Mouse (Mus musculus): ENCODE results near the gene Clns1a. TPM values are rescaled to one million over a fixed set of nuclear protein-coding genes. Genes with fewer than 3 reads are reported as not detected.

The Clns1a gene
- 262 and 299 TPM in 2 replicates for polyA plus RNA-seq (2016; fragmentation: Nextera tagmentation; extraction: Ambion mirVana)

DNA sequence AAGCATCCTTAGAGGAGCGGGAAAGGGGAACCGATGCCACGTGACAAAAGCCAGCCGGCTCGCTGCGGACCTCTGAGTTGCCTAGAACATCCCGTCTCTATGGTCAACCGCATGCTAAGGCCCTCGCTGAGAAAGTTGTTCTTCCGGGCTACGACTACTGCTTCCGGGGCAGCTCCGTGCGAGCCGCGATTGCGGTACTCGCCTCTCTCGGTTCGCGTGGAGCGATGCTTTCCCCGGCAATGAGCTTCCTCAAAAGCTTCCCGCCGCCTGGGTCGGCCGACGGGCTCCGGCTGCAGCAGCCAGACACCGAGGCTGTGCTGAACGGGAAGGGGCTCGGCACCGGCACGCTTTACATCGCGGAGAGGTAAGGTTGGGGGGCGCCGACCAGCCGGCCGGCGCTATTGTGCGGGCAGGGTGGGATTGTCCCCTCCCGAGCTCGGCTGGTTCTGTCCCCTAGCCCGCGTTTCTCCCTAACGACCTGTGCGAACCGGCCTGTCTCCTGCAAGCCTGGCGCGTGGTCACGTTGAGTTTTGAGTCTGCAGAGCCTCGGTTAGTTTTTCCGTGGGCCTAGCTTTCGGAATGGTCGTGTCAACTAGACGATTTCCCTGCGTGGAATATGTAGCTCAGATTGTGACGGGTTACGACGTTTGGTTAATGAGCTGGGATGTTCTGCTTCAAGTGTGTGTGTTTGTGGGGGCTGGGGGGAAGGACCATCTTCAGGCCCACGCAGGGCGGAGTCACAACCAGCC lies at the start of gene Clns1a:
Gene Clns1a (plus strand): TSS at position 129 of the 749 bp plus-strand sequence.
- Histone ChIP-seq H3K27ac (replicated peaks) (peak within 1 kb of the TSS; percentile 93), H3K4me3 (peak within 1 kb of the TSS; percentile 93), H3K36me3 (peaks cover 33% of the 10 kb centered on the region), H3K9me3 (replicated peaks) (peaks cover 13% of the 10 kb centered on the region; the same call in 1 of the 2 replicates), H3K27me3 (ENCODE audit: low read depth, poor library complexity, severe bottlenecking) (no peaks in the 10 kb centered on the region), H3K4me1 (peaks cover 18% of the 10 kb centered on the region)
- DNase-seq (ENCODE audit: low spot score) = peak; percentile 91
- WGBS = under 1% methylated on average over 63 of the region's 63 CpGs

DNA sequence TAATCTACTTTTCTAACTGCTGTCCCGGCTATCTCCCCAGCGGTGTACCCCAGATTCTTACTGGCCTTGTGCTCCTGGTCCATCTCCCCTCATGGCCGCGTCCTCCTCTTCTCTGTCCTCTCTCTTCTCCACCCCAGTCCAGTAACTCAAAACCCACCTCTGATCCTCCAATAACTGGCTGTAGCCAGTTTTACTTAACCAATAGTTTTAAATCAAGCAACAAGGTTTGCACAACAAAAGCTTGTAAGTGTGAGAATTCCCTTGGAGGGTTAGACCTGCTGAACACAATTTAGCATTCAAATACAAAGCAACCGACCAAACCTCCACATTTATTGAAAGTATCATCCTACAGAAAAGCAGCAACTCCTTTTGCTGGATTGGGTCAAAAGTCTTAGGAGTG lies 48.8 kb upstream of the Clns1a start:
- Histone ChIP-seq H3K36me3 (peaks cover 8% of the 10 kb centered on the region; the same call in 1 of the 2 replicates), H3K4me3 (no peak overlapping the region), H3K27me3 (ENCODE audit: low read depth, poor library complexity, severe bottlenecking) (no peaks in the 10 kb centered on the region), H3K27ac (replicated peaks) (no peak overlapping the region), H3K4me1 (no peaks in the 10 kb centered on the region), H3K9me3 (replicated peaks) (no peaks in the 10 kb centered on the region)
- DNase-seq (ENCODE audit: low spot score) = no peak
- WGBS = 91% methylated on average over 5 of the region's 5 CpGs

DNA sequence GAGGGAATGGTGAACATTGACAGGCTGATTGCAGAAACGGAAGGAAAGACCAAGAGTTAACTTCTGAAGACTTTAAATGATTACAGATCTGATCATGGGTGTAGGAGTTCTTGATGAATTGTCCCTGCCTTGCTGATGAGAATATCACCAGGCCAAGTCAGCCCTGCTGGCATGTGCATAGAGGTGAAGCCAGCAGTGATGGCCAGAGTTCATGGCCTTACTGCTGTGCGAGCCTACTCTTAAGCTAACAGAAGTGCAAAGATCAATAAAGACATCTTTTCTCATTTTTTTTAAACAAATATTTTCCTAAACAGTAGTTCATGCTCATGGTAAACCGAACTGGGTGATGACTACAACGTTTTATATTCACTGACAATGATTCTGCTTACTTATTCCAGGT lies 45.7 kb upstream of the Clns1a start:
- DNase-seq (ENCODE audit: low spot score) = no peak
- Histone ChIP-seq H3K4me3 (no peak overlapping the region), H3K9me3 (replicated peaks) (no peaks in the 10 kb centered on the region), H3K27me3 (ENCODE audit: low read depth, poor library complexity, severe bottlenecking) (no peaks in the 10 kb centered on the region), H3K4me1 (no peaks in the 10 kb centered on the region), H3K36me3 (peaks cover 32% of the 10 kb centered on the region), H3K27ac (replicated peaks) (no peak overlapping the region)
- WGBS = 95% methylated on average over 4 of the region's 4 CpGs

DNA sequence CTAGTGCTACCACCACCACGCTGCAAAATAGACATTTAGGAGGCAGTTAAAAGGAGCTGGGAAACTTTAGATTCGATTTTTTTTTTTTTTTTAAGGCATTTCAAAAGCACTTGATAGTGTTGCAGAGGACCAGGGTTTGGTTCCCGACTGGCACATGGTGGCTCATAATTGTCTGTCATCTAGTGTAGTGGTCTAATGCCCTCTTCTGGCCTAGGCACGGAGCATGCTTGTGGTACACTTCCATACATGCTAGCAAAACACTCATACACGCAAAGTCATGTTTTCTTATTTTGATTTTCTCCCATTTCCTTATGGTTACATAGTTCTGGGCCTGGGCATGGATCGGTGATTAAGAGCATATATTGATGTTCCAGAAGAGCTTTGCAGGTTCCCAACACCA lies 40.3 kb upstream of the Clns1a start:
- no peaks in the 10 kb centered on the region for H3K27me3 ChIP-seq (ENCODE audit: low read depth, poor library complexity, severe bottlenecking)
- no peak for DNase-seq (ENCODE audit: low spot score)
- H3K4me3 ChIP-seq = no peak overlapping the region

DNA sequence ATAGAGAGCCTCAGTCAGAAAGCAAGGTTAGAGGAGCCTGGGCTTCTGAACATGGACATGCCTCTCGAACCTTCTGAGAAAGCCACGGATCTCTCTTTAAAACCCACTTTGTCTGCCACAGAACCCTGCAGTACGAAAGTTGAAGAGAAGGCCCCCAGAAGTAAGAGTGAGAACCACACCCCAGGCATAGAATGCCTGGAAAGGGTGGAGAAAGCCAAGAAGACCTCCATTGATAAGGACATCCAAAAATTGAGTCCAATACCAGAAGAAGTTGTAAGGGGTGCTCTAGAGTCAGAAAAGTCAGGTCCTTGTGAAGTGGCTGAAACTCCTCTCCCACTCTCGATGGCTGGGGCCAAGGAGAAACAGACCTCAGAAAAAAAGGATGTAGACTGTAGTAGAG lies 34.8 kb upstream of the Clns1a start:
- no peak overlapping the region for H3K27ac ChIP-seq (replicated peaks)
- no peaks in the 10 kb centered on the region for H3K9me3 ChIP-seq (replicated peaks)
- peaks cover 62% of the 10 kb centered on the region for H3K36me3 ChIP-seq
- H3K4me1 ChIP-seq = no peaks in the 10 kb centered on the region
- H3K27me3 ChIP-seq (ENCODE audit: low read depth, poor library complexity, severe bottlenecking) = no peaks in the 10 kb centered on the region
- 93% methylated on average over 4 of the region's 4 CpGs for WGBS
- DNase-seq (ENCODE audit: low spot score) = no peak
- H3K4me3 ChIP-seq = no peak overlapping the region

More for the DNA sequence above, 40.3 kb upstream of the Clns1a start:
- no peaks in the 10 kb centered on the region for H3K4me1 ChIP-seq
- H3K9me3 ChIP-seq (replicated peaks) = no peaks in the 10 kb centered on the region
- no peak overlapping the region for H3K27ac ChIP-seq (replicated peaks)
- peaks cover 42% of the 10 kb centered on the region for H3K36me3 ChIP-seq
- 87% methylated on average over 6 of the region's 6 CpGs for WGBS

DNA sequence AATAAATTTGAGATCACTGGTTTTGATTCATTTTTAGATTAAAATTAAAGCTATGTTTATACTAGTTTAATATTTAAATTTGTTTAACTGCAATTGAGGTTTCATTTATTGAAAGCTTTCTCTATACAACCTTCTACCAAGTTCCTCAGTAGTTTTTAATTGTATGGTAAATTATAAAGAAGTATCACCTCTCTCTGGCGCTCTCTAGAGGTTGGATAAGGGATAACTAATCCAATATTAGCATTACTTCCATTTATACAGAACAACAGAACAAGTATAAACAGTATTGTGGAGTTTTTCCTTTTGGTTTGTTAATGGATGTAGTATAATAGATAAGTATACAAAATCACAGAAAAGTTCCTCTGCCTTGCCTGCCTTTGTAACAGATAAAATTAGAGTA lies 17.2 kb upstream of the Clns1a start:
- H3K4me1 ChIP-seq = no peaks in the 10 kb centered on the region
- no peak overlapping the region for H3K27ac ChIP-seq (replicated peaks)
- H3K9me3 ChIP-seq (replicated peaks) = no peaks in the 10 kb centered on the region
- H3K36me3 ChIP-seq = peaks cover 98% of the 10 kb centered on the region
- 26% methylated on average over 1 of the region's 1 CpGs for WGBS
- no peaks in the 10 kb centered on the region for H3K27me3 ChIP-seq (ENCODE audit: low read depth, poor library complexity, severe bottlenecking)
- no peak for DNase-seq (ENCODE audit: low spot score)
- H3K4me3 ChIP-seq = no peak overlapping the region

DNA sequence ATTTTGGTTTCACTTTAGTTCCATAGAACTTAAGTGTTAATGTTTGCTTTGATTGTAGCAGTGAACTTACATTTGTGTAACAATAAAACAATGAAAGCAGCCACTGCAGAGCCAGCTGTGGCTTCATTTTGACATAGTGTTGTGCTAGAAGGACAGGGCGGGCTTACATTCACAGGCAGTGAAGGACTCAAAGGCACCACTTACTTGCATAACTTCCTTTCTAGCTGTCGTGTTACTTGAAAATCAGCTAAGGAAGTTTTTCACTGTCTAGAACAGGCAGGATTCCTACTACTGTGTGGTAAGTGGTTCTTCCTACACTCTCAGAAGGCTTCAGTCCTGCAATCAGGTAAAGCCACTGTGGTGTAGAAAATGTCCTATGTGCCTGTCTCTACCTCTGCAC lies 8.6 kb upstream of the Clns1a start:
- Histone ChIP-seq H3K9me3 (replicated peaks) (no peaks in the 10 kb centered on the region), H3K4me3 (no peak overlapping the region), H3K27ac (replicated peaks) (no peak overlapping the region), H3K4me1 (no peaks in the 10 kb centered on the region), H3K36me3 (peaks cover 54% of the 10 kb centered on the region), H3K27me3 (ENCODE audit: low read depth, poor library complexity, severe bottlenecking) (no peaks in the 10 kb centered on the region)
- 87% methylated on average over 2 of the region's 2 CpGs for WGBS
- no peak for DNase-seq (ENCODE audit: low spot score)

DNA sequence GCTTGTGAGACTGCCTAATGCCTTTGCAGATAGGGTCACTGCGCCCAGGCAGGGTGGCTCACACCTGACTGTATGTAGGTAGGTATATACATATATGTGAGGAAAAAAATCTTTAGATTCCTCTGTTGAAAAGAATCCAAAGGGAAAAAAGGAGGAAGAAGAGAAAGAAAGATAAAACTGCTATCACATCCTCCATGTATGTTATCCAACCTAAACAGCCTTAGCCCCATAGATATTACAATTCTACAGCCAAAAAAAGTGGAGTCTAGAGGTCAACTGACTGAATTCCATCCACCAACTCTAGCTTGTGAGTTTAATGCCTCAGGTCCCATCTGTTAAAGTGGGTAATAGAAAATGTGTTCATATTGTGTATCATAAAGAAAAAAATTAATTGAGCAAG lies 993 bp upstream of the Clns1a start:
- 90% methylated on average over 1 of the region's 1 CpGs for WGBS
- DNase-seq (ENCODE audit: low spot score) = no peak
- peaks cover 25% of the 10 kb centered on the region for H3K36me3 ChIP-seq
- peaks cover 18% of the 10 kb centered on the region for H3K4me1 ChIP-seq
- no peaks in the 10 kb centered on the region for H3K27me3 ChIP-seq (ENCODE audit: low read depth, poor library complexity, severe bottlenecking)
- H3K4me3 ChIP-seq = no peak overlapping the region
- H3K9me3 ChIP-seq (replicated peaks) = peaks cover 13% of the 10 kb centered on the region; the same call in 1 of the 2 replicates
- H3K27ac ChIP-seq (replicated peaks) = no peak overlapping the region; the same call in 1 of the 2 replicates

DNA sequence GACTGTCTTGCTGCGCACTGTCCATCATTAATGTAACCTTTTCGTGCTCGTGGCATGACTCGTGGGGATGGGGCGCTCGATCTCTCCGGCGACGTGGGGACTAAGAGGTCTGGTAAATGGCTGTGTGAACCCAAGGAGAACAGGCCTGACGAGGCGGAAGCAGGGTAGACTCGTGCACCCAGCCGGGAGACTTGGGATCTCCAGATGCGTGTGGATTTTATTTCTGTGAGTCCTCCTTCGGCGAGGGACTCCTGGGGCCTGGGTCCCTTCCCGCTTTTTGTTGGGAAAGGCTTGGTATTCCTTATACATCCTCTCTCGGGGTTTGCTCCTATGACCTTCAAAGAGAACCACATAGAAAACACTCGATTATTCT lies 315 bp upstream of the Clns1a start:
- 42% methylated on average over 19 of the region's 19 CpGs for WGBS
- Histone ChIP-seq H3K36me3 (peaks cover 29% of the 10 kb centered on the region), H3K4me3 (peak overlapping the region; percentile 93), H3K27me3 (ENCODE audit: low read depth, poor library complexity, severe bottlenecking) (no peaks in the 10 kb centered on the region), H3K4me1 (peaks cover 18% of the 10 kb centered on the region), H3K9me3 (replicated peaks) (peaks cover 13% of the 10 kb centered on the region; the same call in 1 of the 2 replicates), H3K27ac (replicated peaks) (peak overlapping the region; percentile 93)
- DNase-seq (ENCODE audit: low spot score) = no peak

DNA sequence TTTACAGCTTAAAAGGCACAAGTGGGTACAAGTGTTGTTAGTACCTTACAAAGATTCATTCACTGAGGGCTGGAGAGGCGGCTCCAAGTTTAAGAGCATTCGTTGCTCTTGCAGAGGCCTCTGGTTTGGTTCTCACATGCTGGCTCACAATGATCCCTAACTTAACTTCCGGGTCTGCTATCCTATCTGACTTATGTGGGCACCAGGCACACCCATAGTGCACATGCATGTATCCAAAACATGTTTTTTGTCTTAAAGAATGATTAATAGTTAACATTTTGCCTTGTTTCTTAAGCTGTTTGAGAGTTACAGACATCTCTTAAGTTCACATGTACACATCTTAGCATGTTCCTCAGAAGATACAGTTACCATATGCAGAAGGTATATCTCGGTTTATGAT lies 3.7 kb downstream of the Clns1a start:
- Histone ChIP-seq H3K36me3 (peaks cover 36% of the 10 kb centered on the region), H3K9me3 (replicated peaks) (peaks cover 13% of the 10 kb centered on the region; the same call in 1 of the 2 replicates), H3K4me3 (no peak overlapping the region), H3K27me3 (ENCODE audit: low read depth, poor library complexity, severe bottlenecking) (no peaks in the 10 kb centered on the region), H3K4me1 (peaks cover 18% of the 10 kb centered on the region), H3K27ac (replicated peaks) (no peak overlapping the region)
- 94% methylated on average over 4 of the region's 4 CpGs for WGBS
- no peak for DNase-seq (ENCODE audit: low spot score)

DNA sequence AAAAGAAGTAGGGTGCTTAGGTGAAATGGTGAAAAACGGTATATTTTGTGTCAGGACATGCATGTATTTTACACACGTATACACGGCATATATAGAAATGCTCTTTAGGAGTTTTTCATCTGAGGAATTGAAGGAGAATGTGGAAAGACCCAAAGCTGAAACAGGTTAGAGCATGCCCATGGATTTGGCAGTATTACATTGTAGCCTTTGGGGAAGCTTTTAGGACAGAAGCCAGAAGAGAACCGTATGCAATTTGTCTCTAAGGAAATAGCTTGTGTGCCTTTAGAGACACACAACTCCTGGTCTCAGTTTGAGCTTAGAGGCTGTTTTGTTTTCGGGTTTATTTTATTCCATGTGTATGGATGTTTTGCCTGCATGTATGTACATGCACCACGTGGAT lies 4.7 kb downstream of the Clns1a start:
- Histone ChIP-seq H3K4me1 (peaks cover 12% of the 10 kb centered on the region), H3K27ac (replicated peaks) (no peak overlapping the region), H3K4me3 (no peak overlapping the region), H3K36me3 (peaks cover 41% of the 10 kb centered on the region), H3K9me3 (replicated peaks) (peaks cover 13% of the 10 kb centered on the region; the same call in 1 of the 2 replicates), H3K27me3 (ENCODE audit: low read depth, poor library complexity, severe bottlenecking) (no peaks in the 10 kb centered on the region)
- no peak for DNase-seq (ENCODE audit: low spot score)
- 83% methylated on average over 6 of the region's 6 CpGs for WGBS

DNA sequence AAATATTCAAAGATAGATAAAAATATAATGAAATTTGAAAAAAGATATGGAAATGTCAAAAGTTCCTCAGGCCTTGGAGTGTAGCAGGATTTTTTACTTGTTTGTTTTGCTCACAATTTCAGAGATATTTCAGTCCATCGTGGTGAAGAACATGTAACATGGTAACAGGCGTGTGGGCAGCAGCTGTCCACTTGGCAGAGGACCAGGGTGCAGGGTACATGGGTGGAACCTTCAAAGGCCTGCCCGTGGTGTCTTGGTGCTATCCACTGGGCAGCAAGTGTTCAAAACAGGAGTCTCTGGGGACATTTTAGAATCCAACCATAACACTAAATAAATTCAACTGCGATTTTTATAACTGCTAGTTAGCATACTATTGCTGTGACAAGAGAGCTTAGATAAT lies 10.7 kb downstream of the Clns1a start:
- H3K36me3 ChIP-seq = peaks cover 50% of the 10 kb centered on the region
- WGBS = 92% methylated on average over 4 of the region's 4 CpGs
- no peaks in the 10 kb centered on the region for H3K4me1 ChIP-seq
- no peak overlapping the region for H3K27ac ChIP-seq (replicated peaks)
- no peaks in the 10 kb centered on the region for H3K27me3 ChIP-seq (ENCODE audit: low read depth, poor library complexity, severe bottlenecking)
- no peak overlapping the region for H3K4me3 ChIP-seq
- H3K9me3 ChIP-seq (replicated peaks) = no peaks in the 10 kb centered on the region
- no peak for DNase-seq (ENCODE audit: low spot score)

DNA sequence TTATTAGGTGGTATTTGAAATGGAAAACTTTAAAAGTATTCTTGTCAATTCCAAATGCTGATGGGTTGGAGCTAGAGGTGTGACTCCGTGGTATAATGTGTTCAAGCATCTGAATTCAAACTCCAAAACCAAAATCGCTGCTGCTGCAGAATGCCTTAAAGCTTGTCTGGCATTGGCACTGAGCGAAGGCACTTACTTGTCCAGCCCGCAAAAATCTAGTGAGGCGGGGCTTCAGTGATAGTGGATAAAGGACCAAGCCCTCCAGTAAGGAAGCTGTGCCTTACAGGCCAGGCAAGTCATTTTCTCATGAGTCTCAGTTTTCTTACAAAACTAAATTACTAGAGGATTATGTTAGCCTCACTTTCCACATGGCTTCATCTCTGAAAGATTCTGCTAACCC lies 11.4 kb downstream of the Clns1a start:
- 87% methylated on average over 5 of the region's 5 CpGs for WGBS
- no peak for DNase-seq (ENCODE audit: low spot score)
- H3K36me3 ChIP-seq = peaks cover 57% of the 10 kb centered on the region

More for the DNA sequence above, 11.4 kb downstream of the Clns1a start:
- Histone ChIP-seq H3K4me1 (no peaks in the 10 kb centered on the region), H3K27ac (replicated peaks) (no peak overlapping the region), H3K9me3 (replicated peaks) (no peaks in the 10 kb centered on the region), H3K27me3 (ENCODE audit: low read depth, poor library complexity, severe bottlenecking) (no peaks in the 10 kb centered on the region), H3K4me3 (no peak overlapping the region)
